ENCODE assay signal across 8 mouse cellular contexts in genomic region chr15:30172391-30173281, GRCm38 (mm10). TPM values are rescaled to one million over a fixed set of nuclear protein-coding genes. Genes with fewer than 3 reads are reported as not detected.
DNase-seq lines count a peak whose midpoint lies in the region; ATAC-seq and TF ChIP-seq lines count a peak whose summit lies in the region.

TSS of gene Ctnnd2 (plus strand) at chr15:30172593.

- no peak for TF ChIP-seq CTCF in gastrocnemius, adult 2 months (IDR thresholded peaks at IDR 0.05)

- intact Hi-C loops in gastrocnemius, adult 2 months (cut with DNase I): no loop called here

- ATAC-seq in granulocyte monocyte progenitor cell, adult 5-6 weeks (replicated peaks; ENCODE audit: poor library complexity, severe bottlenecking): peak; percentile 59
- ATAC-seq in kidney, embryonic 15.5 days (replicated peaks; ENCODE audit: low FRiP score): peak; percentile 90
- peak; percentile 90 for ATAC-seq in limb, embryonic 14.5 days (ENCODE audit: low FRiP score, low read depth)
- ATAC-seq in midbrain, embryonic 16.5 days: peak; percentile 93

- no peaks in the 10 kb centered on the region for H3K36me3 ChIP-seq in kidney, embryonic 15.5 days
- H3K36me3 ChIP-seq in limb, embryonic 14.5 days (ENCODE audit: control insufficient read depth, insufficient read depth, low read length): no peaks in the 10 kb centered on the region
- H3K36me3 ChIP-seq in midbrain, embryonic 16.5 days (ENCODE audit: control insufficient read depth, insufficient read depth, low read length): no peaks in the 10 kb centered on the region

- H3K27ac ChIP-seq in gastrocnemius, adult 2 months: no peak within 1 kb of the TSS
- H3K27ac ChIP-seq in kidney, embryonic 15.5 days: no peak within 1 kb of the TSS
- H3K27ac ChIP-seq in limb, embryonic 14.5 days (replicated peaks; ENCODE audit: low read depth, low read length): no peak within 1 kb of the TSS
- H3K27ac ChIP-seq in midbrain, embryonic 16.5 days (ENCODE audit: low read length): peak within 1 kb of the TSS; percentile 100

- peak within 1 kb of the TSS; percentile 50 for H3K9ac ChIP-seq in kidney, embryonic 15.5 days
- peak within 1 kb of the TSS; percentile 48 for H3K9ac ChIP-seq in limb, embryonic 14.5 days (ENCODE audit: low read depth, low read length, severe bottlenecking)
- peak within 1 kb of the TSS; percentile 99 for H3K9ac ChIP-seq in midbrain, embryonic 16.5 days (ENCODE audit: low read depth, low read length)

- peaks cover 18% of the 10 kb centered on the region for H3K4me1 ChIP-seq in kidney, embryonic 15.5 days
- H3K4me1 ChIP-seq in limb, embryonic 14.5 days (ENCODE audit: control insufficient read depth, insufficient read depth, low read length): peaks cover 6% of the 10 kb centered on the region; the same call in 1 of the 2 replicates
- peaks cover 16% of the 10 kb centered on the region for H3K4me1 ChIP-seq in midbrain, embryonic 16.5 days (ENCODE audit: control insufficient read depth, insufficient read depth, low read length)

- no peak for TF ChIP-seq POLR2A in limb, embryonic 14.5 days (IDR thresholded peaks at IDR 0.05; ENCODE audit: borderline replicate concordance, extremely low read depth, insufficient read depth, insufficient read length)

- peak; percentile 17 for DNase-seq in gastrocnemius, adult 2 months
- DNase-seq in gastrocnemius, adult 18-20 months (ENCODE audit: low spot score): no peak
- peak; percentile 64 to 85 for DNase-seq in cerebellum, postnatal 4 days (ENCODE audit: low spot score in 2 of 2)
- DNase-seq in limb, embryonic 14.5 days (ENCODE audit: low spot score): peak; percentile 60
- DNase-seq in testis, postnatal 14 days (ENCODE audit: low spot score): peak; percentile 72

- peak within 1 kb of the TSS; percentile 99 for H3K4me2 ChIP-seq in kidney, embryonic 15.5 days
- peak within 1 kb of the TSS; percentile 98 for H3K4me2 ChIP-seq in limb, embryonic 14.5 days (replicated peaks; ENCODE audit: low read depth, low read length, severe bottlenecking)
- H3K4me2 ChIP-seq in midbrain, embryonic 16.5 days (ENCODE audit: low read length): peak within 1 kb of the TSS; percentile 64

- peak within 1 kb of the TSS; percentile 54 for H3K4me3 ChIP-seq in gastrocnemius, adult 2 months
- peak within 1 kb of the TSS; percentile 69 for H3K4me3 ChIP-seq in kidney, embryonic 15.5 days (replicated peaks)
- H3K4me3 ChIP-seq in limb, embryonic 14.5 days (replicated peaks; ENCODE audit: low read length): peak within 1 kb of the TSS; percentile 66
- peak within 1 kb of the TSS; percentile 90 for H3K4me3 ChIP-seq in midbrain, embryonic 16.5 days (ENCODE audit: low read depth, low read length)

- H3K9me3 ChIP-seq in kidney, embryonic 15.5 days (replicated peaks): no peaks in the 10 kb centered on the region
- no peaks in the 10 kb centered on the region for H3K9me3 ChIP-seq in limb, embryonic 14.5 days (ENCODE audit: control insufficient read depth, low read length)
- H3K9me3 ChIP-seq in midbrain, embryonic 16.5 days (replicated peaks; ENCODE audit: control insufficient read depth, low read length, poor library complexity, severe bottlenecking): no peaks in the 10 kb centered on the region

- under 1% methylated on average over 106 of the region's 136 CpGs for WGBS in kidney, embryonic 15.5 days
- 0% methylated on average over 37 of the region's 136 CpGs for WGBS in limb, embryonic 14.5 days
- WGBS in midbrain, embryonic 16.5 days: under 1% methylated on average over 86 of the region's 136 CpGs

- H3K27me3 ChIP-seq in kidney, embryonic 15.5 days: peaks cover 55% of the 10 kb centered on the region
- peaks cover 31% of the 10 kb centered on the region for H3K27me3 ChIP-seq in limb, embryonic 14.5 days (ENCODE audit: control insufficient read depth, insufficient read depth, low read length)
- no peaks in the 10 kb centered on the region for H3K27me3 ChIP-seq in midbrain, embryonic 16.5 days (ENCODE audit: control insufficient read depth, insufficient read depth, low read depth, low read length)

RNA-seq across cellular contexts. Expression of gene Ctnnd2, which starts in this region (rescaled TPM):
- not detected for total RNA-seq in gastrocnemius, adult 2 months (2021)
- under 1 TPM in 1 of 2 experiments, not detected in 1; 0.09 TPM for total RNA-seq in gastrocnemius, adult 18-20 months (2021)
- total RNA-seq in granulocyte monocyte progenitor cell, adult 5-6 weeks (2014; fragmentation: Nextera tagmentation): not detected in 2 replicates
- total RNA-seq in granulocyte monocyte progenitor cell, adult 5-6 weeks (2017): not detected in 2 replicates
- polyA plus RNA-seq in kidney, embryonic 15.5 days (2015; fragmentation: Nextera tagmentation; extraction: Ambion mirVana): 2.7 and 5.4 TPM in 2 replicates
- polyA plus RNA-seq in limb, embryonic 14.5 days (2012; rRNA removed): 3.6 and 4.0 TPM in 2 replicates
- 3.6 and 4.2 TPM in 2 replicates for polyA plus RNA-seq in limb, embryonic 14.5 days (2014; fragmentation: Nextera tagmentation; extraction: Ambion mirVana)
- polyA plus RNA-seq in midbrain, embryonic 16.5 days (2015; fragmentation: Nextera tagmentation; extraction: Ambion mirVana): 62.0 and 62.8 TPM in 2 replicates

Comparison
In these comparisons a context has a peak if more than half of its experiments do, and no peak if none do; other contexts are left out.
1. Peak in DNase-seq and H3K4me3 ChIP-seq in gastrocnemius, adult 2 months; RNA of the gene not detected or under 1 TPM.
2. Peak in ATAC-seq in granulocyte monocyte progenitor cell, adult 5-6 weeks; RNA of the gene not detected or under 1 TPM.
3. H3K9ac ChIP-seq: peak in every context shown above with its lines; median percentile 99 in midbrain, embryonic 16.5 days; 50 in kidney, embryonic 15.5 days; 48 in limb, embryonic 14.5 days.